Mouse (Mus musculus) lung, adult 2 months (tissue): ENCODE results near the gene Fhl3. TPM values are rescaled to one million over a fixed set of nuclear protein-coding genes. Genes with fewer than 3 reads are reported as not detected.
A peak's percentile ranks its signal among the peaks of the same experiment; 100 is the strongest.

Experiments used
- DNase-seq: peaks from one replicate; pipeline ENCODE4 v3.0.0; 2022
- H3K4me1 ChIP-seq: fragments of 200-500 bp; 2 replicates; pipeline ENCODE4 v1.6.1; 2011; ENCODE audit warnings: low read length; ENCODE audit not compliant: control insufficient read depth, insufficient read depth
- H3K4me3 ChIP-seq: fragments of 200-500 bp; replicated peaks from 2 replicates; pipeline ENCODE3; 2011; ENCODE audit warnings: low read depth, mild to moderate bottlenecking, control low read depth, low read length; ENCODE audit errors: extremely low read depth
- CTCF ChIP-seq: fragments of 200-500 bp; IDR thresholded peaks from 2 replicates; pipeline ENCODE4 v1.5.1; 2011; ENCODE audit warnings: mild to moderate bottlenecking, low read length, control low read depth; ENCODE audit not compliant: insufficient read depth
- POLR2A ChIP-seq: fragments of 200-500 bp; IDR thresholded peaks from 2 replicates; pipeline ENCODE4 v1.6.1; 2011; ENCODE audit warnings: low read depth, mild to moderate bottlenecking, control low read depth, low read length, borderline replicate concordance; ENCODE audit errors: extremely low read depth
- WGBS: fragments of 180-500 bp; shearing (Covaris S2); methylation state at CpG from one replicate; pipeline ENCODE4 v1.1.7; 2018; 5-methylcytosine and 5-hydroxymethylcytosine counted together
- polyA plus RNA-seq: library from polyadenylated mRNA; depleted of rRNA; stranded (reverse); fragments of >200 nt; gene quantifications from 2 replicates; pipeline ENCODE4 v1.2.3, GENCODE M21; 2012

The Fhl3 gene
- polyA plus RNA-seq, 1 experiment = 36.7 TPM

DNA sequence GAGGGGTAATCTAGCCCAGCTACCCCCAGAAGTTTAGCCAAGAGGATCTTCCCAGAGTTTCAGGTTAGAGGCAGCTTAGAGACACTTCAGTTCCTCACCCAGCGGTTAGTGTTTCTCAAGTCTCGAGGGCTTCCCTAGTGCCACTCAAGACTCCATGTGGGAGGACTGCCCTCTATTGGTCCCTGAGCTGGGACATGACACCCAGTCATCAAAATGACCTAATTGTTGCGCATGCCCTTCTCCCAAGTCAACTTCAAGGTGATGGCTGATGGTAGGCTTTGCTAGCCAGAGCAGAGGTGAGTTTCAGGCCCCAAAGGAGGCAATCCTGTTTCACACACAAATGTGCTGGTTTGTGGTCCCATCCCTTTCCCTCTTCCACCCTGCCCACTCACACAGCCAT is 37.5 kb upstream of the Fhl3 start:
- TF ChIP-seq CTCF = peak; percentile 46
- no peak for TF ChIP-seq POLR2A
- DNase-seq = no peak
- H3K4me1 ChIP-seq = peaks cover 3% of the 10 kb centered on the region; the same call in 1 of the 2 replicates
- no peak overlapping the region for H3K4me3 ChIP-seq
- 35% methylated on average over 3 of the region's 3 CpGs for WGBS

DNA sequence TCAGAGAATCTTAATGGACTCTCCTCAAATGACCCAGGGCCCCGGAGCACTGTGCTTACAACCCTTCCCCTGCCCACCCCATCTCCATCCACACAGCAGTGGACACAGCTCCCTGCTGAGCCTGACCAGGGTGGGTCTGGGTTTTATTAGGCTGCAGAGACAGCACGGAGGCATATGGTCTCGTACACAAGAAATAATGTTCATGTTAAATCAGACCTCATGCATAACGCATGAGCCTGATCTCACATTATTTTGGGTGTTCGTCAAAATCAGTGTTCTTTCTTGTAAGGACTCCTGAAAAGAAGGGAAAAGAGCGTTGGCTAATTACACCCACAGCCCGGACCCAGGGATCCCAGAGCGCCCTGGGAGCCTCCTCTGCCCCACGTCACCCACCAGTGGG is 36.3 kb upstream of the Fhl3 start:
- Histone ChIP-seq H3K4me3 (no peak overlapping the region), H3K4me1 (no peaks in the 10 kb centered on the region)
- WGBS = 76% methylated on average over 9 of the region's 9 CpGs
- DNase-seq = no peak
- TF ChIP-seq CTCF (no peak), POLR2A (no peak)

DNA sequence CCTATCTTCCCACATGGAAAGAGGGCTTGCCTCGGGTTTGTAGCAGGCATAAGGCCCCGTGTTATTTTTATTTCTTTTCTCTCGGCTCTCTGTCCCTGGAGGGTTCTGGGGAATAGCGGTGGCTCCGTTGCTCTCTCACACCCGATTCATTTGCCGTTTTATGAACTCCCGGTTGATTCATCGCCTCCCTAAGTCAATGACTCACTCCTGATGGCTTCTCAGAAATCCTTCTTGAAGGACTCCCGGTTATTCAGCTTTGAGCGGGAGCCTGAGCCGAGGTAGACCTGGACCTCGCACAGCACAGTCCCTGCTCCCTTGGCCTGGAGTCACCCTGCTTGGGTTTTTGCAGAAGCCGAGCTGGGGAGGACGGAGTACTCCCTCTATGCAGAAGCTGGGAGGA is 35.9 kb upstream of the Fhl3 start:
- WGBS = 68% methylated on average over 15 of the region's 15 CpGs
- DNase-seq = no peak
- no peak overlapping the region for H3K4me3 ChIP-seq
- no peaks in the 10 kb centered on the region for H3K4me1 ChIP-seq
- TF ChIP-seq POLR2A (no peak), CTCF (no peak)

DNA sequence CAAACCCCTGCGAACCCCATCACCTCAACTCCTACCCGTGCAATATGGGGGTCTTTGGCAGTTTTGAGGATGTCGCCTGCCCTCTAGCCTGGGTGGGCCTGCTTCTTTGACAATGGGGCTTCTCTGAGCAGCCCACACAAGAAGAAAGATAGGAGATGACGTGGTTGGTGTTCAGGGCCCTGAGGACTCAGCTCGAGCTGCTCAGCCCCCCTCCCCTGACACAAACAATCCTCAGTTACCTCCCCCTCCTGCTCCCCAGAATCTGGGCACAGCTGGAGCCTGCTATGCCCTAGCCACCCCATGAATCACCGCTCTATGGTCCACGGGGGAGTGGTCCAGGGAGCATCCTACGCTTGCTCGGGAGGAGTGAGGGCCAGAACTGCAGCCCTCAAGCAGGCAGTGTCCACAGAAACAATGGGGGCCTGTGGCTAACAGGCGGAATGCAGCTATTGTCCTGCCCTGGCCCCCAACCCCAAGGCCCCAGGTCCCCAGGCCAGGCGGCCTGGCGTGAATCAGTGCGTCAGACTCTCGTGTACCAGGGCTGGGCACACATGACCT is 32.9 kb upstream of the Fhl3 start:
- TF ChIP-seq CTCF = no peak
- no peak for TF ChIP-seq POLR2A
- Histone ChIP-seq H3K4me3 (no peak overlapping the region), H3K4me1 (no peaks in the 10 kb centered on the region)
- 48% methylated on average over 14 of the region's 14 CpGs for WGBS
- DNase-seq = no peak

DNA sequence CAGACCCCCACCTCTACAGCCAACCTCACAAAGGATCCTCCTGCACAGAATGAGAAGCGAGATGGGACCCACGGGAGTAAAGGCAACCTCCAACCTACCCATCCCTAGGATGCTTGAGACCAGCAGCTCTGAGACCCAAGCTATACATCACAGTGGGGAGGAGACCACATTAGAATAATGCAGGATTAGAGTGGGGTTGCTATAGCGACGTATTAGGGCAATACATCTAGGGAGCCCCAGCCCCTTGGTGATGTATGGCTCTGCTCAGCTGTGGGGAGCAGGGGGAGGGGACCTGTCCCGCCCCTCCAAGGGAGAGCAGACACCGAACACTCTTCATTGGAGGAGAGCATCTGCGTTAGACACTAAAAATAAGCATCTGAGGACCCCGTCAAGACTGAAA is 32.4 kb upstream of the Fhl3 start:
- Histone ChIP-seq H3K4me3 (no peak overlapping the region), H3K4me1 (no peaks in the 10 kb centered on the region)
- no peak for DNase-seq
- 28% methylated on average over 8 of the region's 8 CpGs for WGBS
- TF ChIP-seq POLR2A = no peak
- TF ChIP-seq CTCF = no peak

DNA sequence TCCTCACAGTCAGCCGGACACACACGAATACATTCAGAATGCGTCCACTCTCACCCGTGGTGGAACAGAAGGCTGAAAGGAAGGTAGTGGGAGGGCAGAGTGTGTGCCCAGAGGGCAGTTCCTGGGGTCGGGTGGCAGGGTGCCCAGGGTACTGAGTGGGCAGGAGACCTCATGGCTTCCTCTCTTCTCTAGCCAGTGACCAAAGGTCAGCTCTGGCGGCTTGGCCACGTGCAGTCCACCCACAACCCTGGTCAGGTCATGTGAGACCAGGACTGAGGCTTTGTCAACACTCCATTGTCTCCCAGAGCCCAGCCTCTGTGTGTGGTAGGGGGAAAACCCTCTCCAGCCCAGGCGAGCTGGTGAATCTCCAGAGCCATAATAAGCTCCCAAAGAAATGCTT is 30.3 kb upstream of the Fhl3 start:
- WGBS = 58% methylated on average over 8 of the region's 8 CpGs
- TF ChIP-seq POLR2A (no peak), CTCF (no peak)
- no peaks in the 10 kb centered on the region for H3K4me1 ChIP-seq
- H3K4me3 ChIP-seq = no peak overlapping the region
- no peak for DNase-seq

DNA sequence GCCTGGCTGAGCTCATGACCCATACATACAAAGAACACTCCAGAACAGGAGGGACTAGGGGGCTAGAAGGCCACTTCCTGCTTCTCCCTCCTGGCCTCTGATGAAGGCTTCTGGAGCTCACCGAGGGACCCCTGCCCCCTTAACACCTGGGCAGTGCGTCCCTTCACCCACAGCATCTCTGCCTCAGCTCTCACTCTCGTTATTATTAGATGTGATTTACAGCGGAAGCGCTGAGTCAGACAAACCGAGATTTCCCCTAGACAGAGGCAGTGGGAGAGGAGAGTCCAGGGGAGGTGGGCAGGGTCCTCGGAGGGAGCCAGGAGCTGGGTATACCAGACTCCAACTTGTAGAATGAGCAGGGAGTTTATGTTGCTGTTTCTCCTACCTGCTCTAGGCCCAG is 28.9 kb upstream of the Fhl3 start:
- WGBS = 28% methylated on average over 7 of the region's 7 CpGs
- TF ChIP-seq CTCF (no peak), POLR2A (no peak)
- DNase-seq = no peak
- H3K4me1 ChIP-seq = no peaks in the 10 kb centered on the region
- H3K4me3 ChIP-seq = no peak overlapping the region

DNA sequence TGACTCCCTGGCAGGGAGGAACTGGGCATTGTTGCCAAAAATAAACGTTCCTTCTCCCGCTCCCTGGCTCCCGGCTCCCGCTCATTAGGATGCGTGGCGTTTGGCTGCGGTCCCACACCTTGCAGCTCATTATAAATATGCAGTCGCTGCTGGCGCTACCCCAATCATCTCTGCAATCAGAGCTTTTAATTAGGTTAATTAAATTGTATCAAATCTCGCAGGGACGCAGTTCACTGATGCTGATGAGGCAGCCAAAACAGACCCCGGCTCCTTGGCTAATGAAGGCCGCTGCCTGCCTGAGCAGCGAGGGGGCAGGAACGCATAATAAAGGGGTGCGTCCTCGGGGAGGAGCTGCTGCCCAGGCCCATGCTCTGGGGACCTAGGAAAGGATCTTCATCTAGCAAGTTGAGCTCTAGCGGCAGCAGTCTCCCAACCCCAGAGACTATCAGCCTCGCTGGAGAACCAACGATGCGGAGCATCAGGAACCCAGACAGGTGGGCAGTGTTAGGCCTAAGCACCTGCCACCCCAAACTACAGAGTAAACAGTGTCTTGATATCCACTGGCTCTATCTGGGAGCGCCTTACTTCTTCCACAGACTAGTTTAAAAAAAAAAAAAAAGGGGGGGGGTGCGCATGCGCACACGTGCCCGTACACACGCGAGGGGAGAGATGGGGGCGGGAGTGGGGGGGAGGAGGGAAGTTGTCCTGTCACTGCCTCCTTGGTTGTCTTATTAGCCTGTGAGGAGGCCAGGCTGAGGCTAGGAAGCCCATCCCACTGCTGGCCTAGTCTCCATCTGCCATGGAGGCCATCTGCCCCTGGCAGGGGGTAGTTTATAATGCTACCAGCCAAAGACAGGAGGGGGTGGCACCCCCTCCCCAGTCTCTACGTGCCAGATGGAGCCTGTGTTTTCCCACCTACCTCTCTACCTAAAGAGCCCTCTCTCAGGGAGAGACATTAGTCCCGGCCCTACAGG is 27.9 kb upstream of the Fhl3 start:
- no peak for DNase-seq
- Histone ChIP-seq H3K4me1 (no peaks in the 10 kb centered on the region), H3K4me3 (no peak overlapping the region)
- WGBS = 7% methylated on average over 31 of the region's 31 CpGs
- TF ChIP-seq POLR2A (no peak), CTCF (no peak)

DNA sequence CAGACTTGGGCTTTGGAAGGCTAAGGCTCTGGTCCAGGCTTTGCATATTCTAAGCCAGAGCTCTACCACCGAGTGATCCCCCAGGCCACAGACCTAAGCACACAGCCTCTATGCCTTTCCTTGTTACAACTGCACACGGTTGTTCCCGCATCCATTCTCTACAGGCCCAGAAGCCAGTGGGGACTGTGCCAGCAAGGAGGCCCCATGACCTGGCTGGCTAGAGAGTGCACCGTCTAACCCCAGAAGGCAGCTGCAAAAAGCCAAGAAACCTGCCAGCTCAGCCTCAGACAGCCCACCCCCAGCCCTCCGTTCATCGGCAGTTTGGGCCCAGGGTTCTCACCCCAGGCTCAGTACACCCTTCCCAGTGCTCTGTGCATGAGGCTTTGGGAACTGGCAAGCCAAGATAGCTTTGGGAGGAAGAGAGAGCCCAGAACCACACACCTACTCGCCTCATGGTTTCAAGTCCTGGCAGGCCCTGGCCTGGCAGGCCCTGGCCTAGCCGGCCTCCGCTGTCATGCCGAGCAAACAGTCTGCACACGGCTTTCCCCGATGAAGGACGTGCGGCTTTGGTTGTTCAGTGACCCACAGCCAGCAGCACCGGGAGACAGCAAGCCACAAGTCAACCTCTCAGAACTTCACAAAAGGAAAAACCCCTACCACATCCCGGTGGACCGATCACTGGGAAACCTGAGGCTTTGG is 26.0 kb upstream of the Fhl3 start:
- H3K4me3 ChIP-seq = no peak overlapping the region
- no peaks in the 10 kb centered on the region for H3K4me1 ChIP-seq
- no peak for TF ChIP-seq CTCF
- TF ChIP-seq POLR2A = no peak
- no peak for DNase-seq
- 71% methylated on average over 17 of the region's 17 CpGs for WGBS

DNA sequence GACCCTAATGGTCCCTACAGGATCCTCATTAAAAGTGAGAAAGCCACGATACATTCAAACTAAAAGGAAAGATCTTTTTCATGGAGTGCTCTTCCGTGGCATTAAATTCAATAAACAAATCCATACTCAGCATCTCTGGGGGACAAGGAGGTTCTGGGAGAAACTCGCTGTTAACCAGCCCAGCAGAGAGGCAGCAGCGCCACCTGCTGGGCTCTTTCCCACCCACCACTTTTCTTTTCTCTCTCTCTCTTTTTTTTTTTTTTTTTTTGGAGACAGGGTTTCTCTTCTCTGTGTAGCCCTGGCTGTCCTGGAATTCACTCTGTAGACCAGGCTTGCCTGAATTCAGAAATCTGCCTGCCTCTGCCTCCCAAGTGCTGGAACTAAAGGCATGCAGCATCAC is 25.5 kb upstream of the Fhl3 start:
- TF ChIP-seq POLR2A (no peak), CTCF (peak; percentile 70)
- peak; percentile 25 for DNase-seq
- H3K4me3 ChIP-seq = no peak overlapping the region
- WGBS = 4% methylated on average over 4 of the region's 4 CpGs
- H3K4me1 ChIP-seq = no peaks in the 10 kb centered on the region
